Mouse (Mus musculus): ENCODE measurements around the gene Clcn6.

DNA sequence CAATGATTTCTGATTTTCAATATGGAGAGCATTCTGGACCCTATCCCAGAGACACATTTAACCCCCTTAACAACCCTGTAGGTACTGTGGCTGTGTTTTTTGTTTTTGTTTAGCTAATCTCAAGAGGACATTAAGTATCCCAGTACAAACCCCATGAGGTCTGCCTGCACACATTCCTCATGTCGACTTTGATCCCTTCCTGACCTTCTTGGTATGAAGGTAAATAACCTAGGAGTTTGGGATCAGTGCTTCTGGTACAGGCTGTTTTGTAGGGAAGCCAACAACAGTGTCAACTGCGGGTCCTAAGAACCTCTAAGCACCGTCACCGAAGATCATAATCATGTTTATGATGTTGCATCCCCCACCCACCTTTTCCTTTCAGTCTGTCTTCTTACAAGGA, 60.9 kb downstream of the Clcn6 start:
- TF ChIP-seq CTCF (conservative IDR thresholded peaks at IDR 0.05; ENCODE audit: insufficient read depth, insufficient read length, low read depth, low read length) = no peak
- no peak for TF ChIP-seq POLR2A (IDR thresholded peaks at IDR 0.05; ENCODE audit: low read depth, low read length)

All from kidney, adult 2 months (tissue).